In the genomic region with DNA sequence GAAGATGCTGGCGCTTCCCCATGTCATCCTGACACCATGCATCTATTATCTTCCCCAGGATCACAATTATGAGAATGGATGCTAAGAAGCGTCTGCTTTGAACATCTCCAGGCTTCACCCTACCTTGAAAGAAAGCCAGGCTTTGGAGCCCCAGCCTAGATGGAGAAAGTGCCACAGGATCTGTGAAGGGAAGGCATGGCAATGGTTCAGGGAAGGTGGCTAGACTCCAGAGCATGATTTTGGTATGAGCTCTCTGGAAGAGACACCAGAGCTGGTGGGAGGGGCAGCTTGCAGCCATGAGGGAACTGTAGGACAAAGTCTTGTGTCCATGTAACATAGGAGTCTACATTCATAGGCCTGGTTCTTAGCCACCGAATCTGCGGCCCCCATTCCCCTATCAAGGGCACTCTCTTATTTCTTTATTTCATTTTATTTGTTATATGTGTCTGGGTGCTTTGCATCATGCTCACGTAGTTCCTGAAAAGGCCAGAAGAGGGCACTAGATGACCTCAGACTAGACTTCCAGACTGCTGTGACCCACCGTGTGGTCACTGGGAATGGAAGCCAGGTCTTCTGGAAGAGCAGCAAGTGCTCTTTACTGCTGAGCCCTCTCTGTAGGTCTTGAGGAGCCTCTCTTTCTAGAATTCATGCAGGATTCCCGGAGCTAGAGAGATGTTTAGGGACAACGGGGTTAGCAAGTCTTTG, we compare ENCODE assay signal across 10 mouse cellular contexts. TPM values are rescaled to one million over a fixed set of nuclear protein-coding genes. Genes with fewer than 3 reads are reported as not detected.
A peak's percentile ranks its signal among the peaks of the same experiment; 100 is the strongest.
DNase-seq lines count a peak whose midpoint lies in the region; ATAC-seq and TF ChIP-seq lines count a peak whose summit lies in the region.
"Had no signal": no experiment of that assay in that cellular context is flagged by ENCODE, and none has a peak within 500 bp of the region (broad histone marks: within the 10 kb centered on the region; RNA-seq: fewer than 3 reads in every experiment).

No protein-coding gene starts in this region.

- H3K9me3 ChIP-seq in E14TG2a.4 (ENCODE audit: low read length): peaks cover 31% of the 10 kb centered on the region
- H3K9me3 ChIP-seq in neural tube, embryonic 11.5 days (ENCODE audit: control insufficient read depth, low read length): no peaks in the 10 kb centered on the region
- no peaks in the 10 kb centered on the region for H3K9me3 ChIP-seq in forebrain, embryonic 13.5 days (replicated peaks)
- H3K9me3 ChIP-seq: heart, embryonic 13.5 days had no signal

- no peak overlapping the region for H3K27ac ChIP-seq in neural tube, embryonic 11.5 days (ENCODE audit: low read depth, low read length)
- no peak overlapping the region for H3K27ac ChIP-seq in forebrain, embryonic 13.5 days
- H3K27ac ChIP-seq: heart, embryonic 13.5 days had no signal

- H3K36me3 ChIP-seq in E14TG2a.4 (ENCODE audit: insufficient read depth, low read length): no peaks in the 10 kb centered on the region
- no peaks in the 10 kb centered on the region for H3K36me3 ChIP-seq in neural tube, embryonic 11.5 days (ENCODE audit: control insufficient read depth, insufficient read depth, low read length)
- H3K36me3 ChIP-seq in forebrain, embryonic 13.5 days (ENCODE audit: poor library complexity, severe bottlenecking): no peaks in the 10 kb centered on the region
- H3K36me3 ChIP-seq: heart, embryonic 13.5 days had no signal

- peak; percentile 91 for TF ChIP-seq CTCF in E14TG2a.4 (conservative IDR thresholded peaks at IDR 0.05; ENCODE audit: low read length)

- H3K4me2 ChIP-seq in neural tube, embryonic 11.5 days (ENCODE audit: low read depth): no peak overlapping the region
- H3K4me2 ChIP-seq in forebrain, embryonic 13.5 days: no peak overlapping the region
- H3K4me2 ChIP-seq: heart, embryonic 13.5 days had no signal

- peaks cover 30% of the 10 kb centered on the region for H3K27me3 ChIP-seq in E14TG2a.4 (ENCODE audit: insufficient read depth, low read length)
- H3K27me3 ChIP-seq in neural tube, embryonic 11.5 days (ENCODE audit: control insufficient read depth, insufficient read depth, low read length): no peaks in the 10 kb centered on the region
- no peaks in the 10 kb centered on the region for H3K27me3 ChIP-seq in forebrain, embryonic 13.5 days

- WGBS in neural tube, embryonic 11.5 days: 52% methylated on average over 8 of the region's 8 CpGs
- WGBS in forebrain, embryonic 13.5 days: 52% methylated on average over 8 of the region's 8 CpGs

- no peak overlapping the region for H3K4me3 ChIP-seq in E14TG2a.4 (replicated peaks; ENCODE audit: low read length)
- H3K4me3 ChIP-seq in neural tube, embryonic 11.5 days (ENCODE audit: low read depth, low read length): no peak overlapping the region
- no peak overlapping the region for H3K4me3 ChIP-seq in forebrain, embryonic 13.5 days
- H3K4me3 ChIP-seq: heart, embryonic 13.5 days; myocyte had no signal

- peak; percentile 73 for DNase-seq in layer of hippocampus, postnatal 10 days (ENCODE audit: low spot score in 2 of 2)
- no peak for DNase-seq in layer of hippocampus, adult 9-10 months (ENCODE audit: low spot score)
- DNase-seq in adrenal gland, adult 18-20 months (ENCODE audit: low spot score in 2 of 2): peak; percentile 68 to 70
- peak; percentile 77 for DNase-seq in embryo, embryonic 10 days (ENCODE audit: low spot score)
- DNase-seq in kidney, postnatal 14 days: peak; percentile 49
- peak; percentile 36 for DNase-seq in neural tube, embryonic 11.5 days (ENCODE audit: low spot score)

- H3K4me1 ChIP-seq in E14TG2a.4 (replicated peaks; ENCODE audit: low read depth, low read length): peaks cover 13% of the 10 kb centered on the region
- H3K4me1 ChIP-seq in neural tube, embryonic 11.5 days (ENCODE audit: control insufficient read depth, insufficient read depth, low read length): peaks cover 18% of the 10 kb centered on the region
- H3K4me1 ChIP-seq in forebrain, embryonic 13.5 days: peaks cover 31% of the 10 kb centered on the region

- H3K9ac ChIP-seq in neural tube, embryonic 11.5 days (ENCODE audit: low read length): no peak overlapping the region
- H3K9ac ChIP-seq in forebrain, embryonic 13.5 days: no peak overlapping the region
- H3K9ac ChIP-seq: heart, embryonic 13.5 days had no signal

- no peak for ATAC-seq in neural tube, embryonic 11.5 days (ENCODE audit: insufficient read depth, low FRiP score, low TSS enrichment)
- ATAC-seq in forebrain, embryonic 13.5 days: no peak

RNA-seq across cellular contexts. Expression of gene 4933407L21Rik, which starts 7.0 kb away (rescaled TPM):
- 1 to 10 TPM; 4.6 to 4.9 TPM for total RNA-seq in layer of hippocampus, postnatal 10 days (2021)
- not detected for total RNA-seq in adrenal gland, adult 18-20 months (2021)
- 0.28 TPM in 1 of 2 replicates, not detected in the other for polyA plus RNA-seq in neural tube, embryonic 11.5 days (2014; fragmentation: Nextera tagmentation; extraction: Ambion mirVana)
- 3.7 and 5.2 TPM in 2 replicates for polyA plus RNA-seq in forebrain, embryonic 13.5 days (2015; fragmentation: Nextera tagmentation; extraction: Ambion mirVana)
- polyA plus RNA-seq: heart, embryonic 13.5 days; myocyte had no signal

RNA-seq across cellular contexts. Expression of gene Gpr55, which starts 25.5 kb away (rescaled TPM):
- total RNA-seq in layer of hippocampus, postnatal 10 days (2021): under 1 TPM; 0.09 to 0.16 TPM
- 1 to 10 TPM; 3.7 to 6.6 TPM for total RNA-seq in adrenal gland, adult 18-20 months (2021)
- polyA plus RNA-seq in neural tube, embryonic 11.5 days (2014; fragmentation: Nextera tagmentation; extraction: Ambion mirVana): not detected in 2 replicates
- polyA plus RNA-seq in forebrain, embryonic 13.5 days (2015; fragmentation: Nextera tagmentation; extraction: Ambion mirVana): 0.08 TPM in 1 of 2 replicates, not detected in the other
- polyA plus RNA-seq: myocyte had no signal

RNA-seq across cellular contexts. Expression of gene Itm2c, which starts 41.2 kb away (rescaled TPM):
- total RNA-seq in layer of hippocampus, postnatal 10 days (2021): 100 to 1,000 TPM; 262 to 270 TPM
- total RNA-seq in adrenal gland, adult 18-20 months (2021): 100 to 1,000 TPM; 480 to 761 TPM
- polyA plus RNA-seq in neural tube, embryonic 11.5 days (2014; fragmentation: Nextera tagmentation; extraction: Ambion mirVana): 70.6 and 72.3 TPM in 2 replicates
- polyA plus RNA-seq in forebrain, embryonic 13.5 days (2015; fragmentation: Nextera tagmentation; extraction: Ambion mirVana): 124 and 129 TPM in 2 replicates

Comparison
In these comparisons a context has a peak if more than half of its experiments do, and no peak if none do; other contexts are left out.
1. RNA of gene 4933407L21Rik, which starts 7.0 kb away (total RNA-seq): 4.6 to 4.9 TPM in layer of hippocampus, postnatal 10 days; not detected in adrenal gland, adult 18-20 months; every median in the first group is over 4 times any median in the second.
2. RNA of gene Gpr55, which starts 25.5 kb away (total RNA-seq): 3.7 to 6.6 TPM in adrenal gland, adult 18-20 months; 0.09 to 0.16 TPM in layer of hippocampus, postnatal 10 days; every median in the first group is over 4 times any median in the second.